Mouse (Mus musculus) bone marrow macrophage, adult 2 months (primary cell): ENCODE data around the gene Map1b. TPM values are rescaled to one million over a fixed set of nuclear protein-coding genes. Genes with fewer than 3 reads are reported as not detected.

Experiments used
- H3K27ac ChIP-seq: 2 replicates; pipeline ENCODE4 v1.5.1; 2012; ENCODE audit warnings: low read depth, low read length; ENCODE audit not compliant: insufficient read depth
- H3K4me1 ChIP-seq: 2 replicates; pipeline ENCODE4 v1.6.1; 2012; ENCODE audit warnings: low read length; ENCODE audit not compliant: control insufficient read depth, insufficient read depth
- H3K4me3 ChIP-seq: 2 replicates; pipeline ENCODE4 v1.5.1; 2012; ENCODE audit warnings: mild to moderate bottlenecking, low read length, moderate library complexity; ENCODE audit not compliant: insufficient read depth
- CTCF ChIP-seq: IDR thresholded peaks from 2 replicates; pipeline ENCODE4 v1.5.1; 2012; ENCODE audit warnings: low read depth, mild to moderate bottlenecking, low read length, moderate library complexity
- POLR2A ChIP-seq: IDR thresholded peaks from 2 replicates; pipeline ENCODE4 v1.6.1; 2012; ENCODE audit warnings: mild to moderate bottlenecking, low read depth, low read length, borderline replicate concordance
- polyA plus RNA-seq: library from polyadenylated mRNA; stranded (reverse); fragments of >200 nt; gene quantifications from 2 replicates; pipeline ENCODE4 v1.2.4, GENCODE M21; 2012; ENCODE audit not compliant: missing spikeins, insufficient read depth, insufficient read length

Map1b gene
- polyA plus RNA-seq, 1 experiment = 0.25 TPM

DNA sequence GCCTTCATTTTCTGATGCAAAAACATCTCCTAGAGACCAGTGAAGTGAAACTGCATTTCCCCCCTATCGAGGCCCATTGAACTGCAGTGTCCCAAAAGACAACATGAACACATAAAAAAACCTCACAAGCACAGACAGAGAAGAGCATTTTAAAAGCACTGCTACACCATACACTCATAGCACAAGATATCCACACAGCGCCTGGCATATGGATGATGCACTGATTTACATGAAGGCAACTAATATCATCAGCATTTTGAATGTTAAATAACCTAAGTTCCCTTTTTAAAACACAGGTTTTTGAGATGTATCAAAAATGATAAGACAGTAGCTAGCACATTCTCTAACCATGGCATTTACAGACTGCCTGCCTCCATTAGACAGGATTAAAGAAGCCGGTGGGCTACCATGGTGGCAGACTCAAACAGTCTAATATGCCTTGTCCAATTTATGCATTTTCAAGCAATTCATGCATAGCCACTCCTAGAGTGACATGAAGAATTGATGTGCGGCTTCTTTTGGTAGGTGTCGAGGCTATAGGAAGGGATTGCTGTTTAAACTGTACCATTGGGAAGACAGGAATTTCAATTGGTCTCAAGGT lies 22.9 kb downstream of the Map1b start:
- H3K27ac ChIP-seq = no peak overlapping the region
- H3K4me3 ChIP-seq = no peak overlapping the region
- no peaks in the 10 kb centered on the region for H3K4me1 ChIP-seq
- no peak for TF ChIP-seq POLR2A
- no peak for TF ChIP-seq CTCF

DNA sequence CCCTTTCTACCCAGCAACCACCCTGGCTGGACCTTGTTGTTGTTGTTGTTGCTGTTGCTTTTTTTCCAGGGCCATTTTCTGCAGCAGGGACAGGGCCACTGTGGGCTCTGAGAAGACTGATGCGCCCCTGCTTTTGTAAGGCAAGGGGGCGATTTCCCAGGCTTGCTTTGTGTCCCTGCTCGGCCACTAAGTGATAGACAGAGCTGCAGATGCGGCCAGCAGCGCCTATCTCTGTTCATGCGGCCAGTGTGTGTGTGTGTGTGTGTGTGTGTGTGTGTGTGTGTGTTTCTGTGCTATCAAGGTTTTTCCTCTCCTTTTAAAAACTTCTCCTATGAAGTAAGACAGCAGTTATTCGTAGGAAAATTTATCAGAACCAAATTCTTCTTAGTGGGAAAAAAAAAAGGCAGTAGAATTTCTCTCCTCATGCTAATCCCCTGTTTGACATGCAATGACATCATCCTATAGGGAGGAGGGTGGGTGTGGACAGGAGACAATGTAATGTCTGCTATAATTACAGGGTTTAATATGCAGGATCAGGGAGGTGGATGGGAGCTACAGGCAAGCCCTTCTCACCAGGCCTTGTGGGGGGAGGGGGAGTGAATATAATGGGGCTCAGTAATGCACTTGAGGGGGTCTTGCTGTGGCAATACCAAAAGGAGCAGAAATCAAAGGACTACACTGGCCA lies 23.6 kb downstream of the Map1b start:
- TF ChIP-seq CTCF = no peak
- Histone ChIP-seq H3K4me3 (no peak overlapping the region), H3K4me1 (no peaks in the 10 kb centered on the region), H3K27ac (no peak overlapping the region)

DNA sequence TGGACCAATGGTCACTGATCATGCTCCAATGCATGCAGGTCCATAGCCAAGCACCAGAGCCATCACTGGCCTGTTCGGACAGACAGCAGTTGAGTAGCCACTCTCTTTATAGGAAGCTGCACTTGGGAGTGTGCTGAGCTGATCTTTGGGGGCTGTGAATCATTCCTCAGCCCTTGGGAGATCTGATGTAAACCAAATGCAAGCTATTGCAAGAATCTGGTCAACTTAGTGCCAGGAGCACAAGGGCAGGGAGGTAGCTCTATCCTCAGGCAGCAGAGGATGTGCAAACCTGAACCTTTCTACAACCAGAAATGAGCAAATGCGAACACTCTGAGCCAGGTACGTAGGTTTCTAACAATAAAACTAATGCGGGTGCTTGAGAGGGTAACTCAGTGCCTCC lies 26.3 kb downstream of the Map1b start:
- Histone ChIP-seq H3K4me1 (no peaks in the 10 kb centered on the region), H3K4me3 (no peak overlapping the region), H3K27ac (no peak overlapping the region)
- TF ChIP-seq POLR2A (no peak), CTCF (no peak)

DNA sequence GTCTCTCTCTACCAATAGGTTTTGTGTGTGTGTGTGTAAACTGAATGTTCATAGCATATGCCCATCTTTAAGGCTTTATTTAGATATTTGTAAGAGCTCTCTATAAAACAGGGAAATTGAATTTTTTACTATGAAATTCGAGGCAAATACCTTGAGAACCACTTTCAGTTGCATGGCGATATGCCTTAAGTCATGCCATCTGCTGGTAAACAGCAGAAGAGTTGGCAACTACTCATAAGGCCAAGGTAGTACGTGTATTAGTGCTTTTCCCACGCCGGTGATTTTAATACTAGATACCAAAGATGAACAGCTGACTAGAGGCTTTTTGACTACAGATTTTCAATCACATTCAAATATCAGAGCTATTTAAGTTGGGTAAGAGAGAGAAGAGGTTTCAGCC lies 27.2 kb downstream of the Map1b start:
- TF ChIP-seq POLR2A (no peak), CTCF (no peak)

DNA sequence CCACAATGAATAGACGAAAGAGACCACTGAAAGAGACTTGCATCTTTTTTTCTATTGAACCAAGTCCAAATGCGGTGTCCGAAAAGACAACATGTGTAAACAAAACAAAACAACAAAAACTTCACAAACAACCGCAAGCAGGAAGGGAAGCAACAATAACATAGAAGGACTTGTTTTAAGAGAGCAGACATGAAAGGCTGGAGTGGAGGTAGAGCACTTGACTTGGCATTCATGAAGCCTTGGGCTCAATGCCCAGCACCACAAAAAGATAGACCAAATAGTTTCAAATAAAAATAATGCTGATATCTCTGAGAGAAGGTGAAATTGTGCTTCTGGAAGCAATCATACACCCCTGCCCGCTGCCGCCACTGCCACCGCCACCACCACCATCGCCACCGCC lies 30.5 kb downstream of the Map1b start:
- Histone ChIP-seq H3K4me1 (no peaks in the 10 kb centered on the region), H3K27ac (no peak overlapping the region)
- TF ChIP-seq POLR2A = no peak
- no peak for TF ChIP-seq CTCF

More for the DNA sequence above, 27.2 kb downstream of the Map1b start:
- no peak overlapping the region for H3K27ac ChIP-seq
- H3K4me1 ChIP-seq = no peaks in the 10 kb centered on the region
- H3K4me3 ChIP-seq = no peak overlapping the region

DNA sequence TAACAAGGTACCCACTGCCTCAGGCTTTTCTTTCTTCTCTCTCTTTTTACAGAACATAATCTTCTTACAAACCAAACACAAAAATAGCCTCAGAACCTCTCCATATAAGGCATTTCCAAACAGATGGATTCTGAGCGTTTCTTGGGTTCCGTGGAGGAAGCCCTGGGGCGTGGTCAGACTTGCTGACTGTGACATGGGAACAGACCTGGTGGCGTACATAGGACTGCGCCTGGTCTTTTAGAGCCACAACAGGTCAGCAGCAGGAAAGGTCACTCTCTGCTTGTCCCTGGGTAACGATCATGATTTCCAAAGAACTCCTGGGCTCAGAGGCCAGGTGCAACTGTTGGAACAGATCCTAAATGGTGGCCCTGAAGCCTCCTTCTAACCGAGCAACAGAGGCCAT lies 31.0 kb downstream of the Map1b start:
- Histone ChIP-seq H3K4me1 (no peaks in the 10 kb centered on the region), H3K27ac (no peak overlapping the region), H3K4me3 (no peak overlapping the region)
- TF ChIP-seq POLR2A = no peak
- TF ChIP-seq CTCF = no peak

More for the DNA sequence above, 30.5 kb downstream of the Map1b start:
- H3K4me3 ChIP-seq = no peak overlapping the region

DNA sequence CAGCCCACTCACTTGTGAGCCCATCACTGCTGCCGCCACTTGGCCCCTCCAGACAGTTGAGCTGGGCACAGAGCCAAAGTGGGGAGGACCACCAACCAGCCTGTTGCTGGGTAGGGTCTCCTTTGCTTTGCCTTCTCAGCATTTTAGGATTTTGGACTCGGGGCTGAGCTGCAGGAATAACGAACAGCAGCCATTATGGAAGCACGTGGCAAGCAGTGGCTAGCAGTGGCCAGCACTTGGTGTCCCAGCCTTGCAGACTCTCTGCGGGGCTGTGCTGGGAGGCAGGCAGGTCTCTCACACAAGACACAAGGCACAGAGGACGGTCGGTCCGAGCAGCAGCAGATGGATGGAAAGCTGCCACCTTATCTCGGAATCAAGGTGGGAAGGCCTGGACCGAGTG lies 31.4 kb downstream of the Map1b start:
- TF ChIP-seq CTCF (no peak), POLR2A (no peak)
- Histone ChIP-seq H3K4me3 (no peak overlapping the region), H3K27ac (no peak overlapping the region), H3K4me1 (no peaks in the 10 kb centered on the region)

DNA sequence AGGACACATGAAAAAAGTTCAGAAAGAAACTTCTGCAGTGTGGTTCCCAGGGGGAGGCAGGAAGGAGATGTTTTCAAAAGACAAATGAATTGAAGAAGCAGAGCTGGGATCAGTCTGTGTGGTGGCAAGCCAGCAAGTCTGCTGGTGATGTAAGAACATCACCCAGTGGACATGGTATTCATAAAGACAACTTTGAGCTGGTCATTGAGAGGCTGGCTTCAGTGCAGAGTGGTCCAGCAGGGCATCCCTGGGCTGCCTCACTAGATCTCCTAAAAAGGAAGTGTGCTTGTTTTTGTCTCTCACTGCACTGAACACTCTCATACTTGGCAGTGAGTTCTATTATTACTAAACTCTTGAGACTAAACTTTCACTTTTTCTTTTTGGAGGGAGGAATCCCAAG lies 32.9 kb downstream of the Map1b start:
- Histone ChIP-seq H3K4me1 (no peaks in the 10 kb centered on the region), H3K4me3 (no peak overlapping the region), H3K27ac (no peak overlapping the region)
- no peak for TF ChIP-seq CTCF
- no peak for TF ChIP-seq POLR2A

DNA sequence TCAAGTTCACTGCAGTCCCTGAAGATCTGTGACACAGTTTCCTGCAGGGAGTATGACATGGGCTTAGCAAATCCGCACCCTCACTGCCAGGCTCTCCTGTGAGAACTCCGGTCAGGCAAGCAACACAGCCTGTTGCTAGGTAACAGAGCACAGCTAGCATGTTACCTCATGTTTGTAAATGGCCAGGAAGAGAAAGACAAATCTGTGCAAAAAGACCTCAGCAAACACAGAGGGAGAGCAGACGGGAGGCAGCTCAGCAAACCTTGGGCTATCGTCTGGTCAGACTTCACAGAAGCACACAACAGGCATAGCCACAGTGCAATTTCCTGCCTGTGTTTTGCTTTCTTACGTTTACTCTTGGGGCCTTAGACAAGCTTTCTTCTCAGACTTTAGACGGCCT lies 40.9 kb downstream of the Map1b start:
- Histone ChIP-seq H3K27ac (no peak overlapping the region), H3K4me1 (no peaks in the 10 kb centered on the region), H3K4me3 (no peak overlapping the region)
- TF ChIP-seq POLR2A = no peak
- no peak for TF ChIP-seq CTCF

DNA sequence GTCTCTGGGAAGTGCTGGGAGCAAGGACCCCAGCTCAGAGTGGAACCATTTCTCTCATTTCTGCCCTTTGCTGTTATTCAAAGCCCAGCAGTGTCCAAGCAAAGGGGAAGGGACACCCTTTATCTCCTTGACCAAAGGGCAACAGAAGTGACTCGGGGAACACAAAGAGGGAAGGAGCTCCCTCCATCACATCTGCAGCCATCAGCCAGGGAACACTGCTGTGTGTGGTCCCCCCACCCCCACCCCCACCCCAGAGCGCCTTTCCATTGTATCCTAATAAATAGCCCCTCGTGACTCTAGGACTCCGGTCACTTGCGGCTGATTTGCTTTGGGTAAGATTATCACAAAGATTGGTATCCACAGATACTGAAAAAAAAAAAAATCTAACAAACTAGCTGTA lies 41.3 kb downstream of the Map1b start:
- Histone ChIP-seq H3K4me1 (no peaks in the 10 kb centered on the region), H3K27ac (no peak overlapping the region), H3K4me3 (no peak overlapping the region)
- no peak for TF ChIP-seq CTCF
- no peak for TF ChIP-seq POLR2A

DNA sequence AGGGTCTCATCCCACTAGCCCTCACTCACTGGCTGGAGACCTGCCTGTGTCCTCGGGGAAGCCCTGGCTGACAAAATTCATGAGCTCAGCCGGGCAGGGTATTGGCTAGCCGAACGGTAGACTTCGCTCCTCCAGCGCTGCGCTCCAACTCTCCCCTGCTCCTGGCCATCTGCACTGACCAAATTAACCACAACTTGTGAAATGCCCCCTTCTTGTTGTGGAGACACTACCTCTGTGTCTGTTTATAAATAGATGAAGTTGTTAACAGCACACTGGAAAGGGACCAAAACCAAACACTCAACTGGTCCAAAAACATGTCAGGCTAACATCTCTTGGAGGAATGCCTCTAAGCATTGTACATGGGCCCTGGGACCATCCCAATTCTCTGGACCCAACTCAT lies 42.2 kb downstream of the Map1b start:
- Histone ChIP-seq H3K4me3 (no peak overlapping the region), H3K4me1 (no peaks in the 10 kb centered on the region), H3K27ac (no peak overlapping the region)
- TF ChIP-seq CTCF (no peak), POLR2A (no peak)
